Mouse (Mus musculus): Measurements from ENCODE around the gene Wnt1. TPM values are rescaled to one million over a fixed set of nuclear protein-coding genes. Genes with fewer than 3 reads are reported as not detected.

Wnt1 gene
- polyA plus RNA-seq, 1 experiment: 0.07 TPM

GRCm38 (mm10) chr15:98749093-98749492 lies 40.6 kb upstream of the Wnt1 start:
- WGBS: 97% methylated on average over 2 of the region's 2 CpGs
- H3K4me1 ChIP-seq (replicated peaks; ENCODE audit: control insufficient read depth, insufficient read depth, low read length): no peaks in the 10 kb centered on the region
- H3K27me3 ChIP-seq (ENCODE audit: control insufficient read depth, insufficient read depth, low read length): no peaks in the 10 kb centered on the region
- no peak for DNase-seq
- no peak overlapping the region for H3K27ac ChIP-seq (ENCODE audit: control insufficient read depth, insufficient read depth, low read length)
- no peak for TF ChIP-seq CTCF (IDR thresholded peaks at IDR 0.05; ENCODE audit: borderline replicate concordance, control insufficient read depth, extremely low read depth, insufficient read depth, low read length, poor library complexity)
- no peak for TF ChIP-seq POLR2A (IDR thresholded peaks at IDR 0.05; ENCODE audit: control insufficient read depth, extremely low read depth, insufficient read depth, low read length, poor library complexity)
- no peaks in the 10 kb centered on the region for H3K36me3 ChIP-seq (ENCODE audit: control insufficient read depth, insufficient read depth, low read length)
- H3K4me3 ChIP-seq (ENCODE audit: control insufficient read depth, insufficient read depth, low read length): no peak overlapping the region

GRCm38 (mm10) chr15:98753021-98753423 lies 36.6 kb upstream of the Wnt1 start:
- H3K4me1 ChIP-seq (replicated peaks; ENCODE audit: control insufficient read depth, insufficient read depth, low read length): peaks cover 5% of the 10 kb centered on the region
- no peaks in the 10 kb centered on the region for H3K36me3 ChIP-seq (ENCODE audit: control insufficient read depth, insufficient read depth, low read length)
- DNase-seq: no peak
- no peak overlapping the region for H3K27ac ChIP-seq (ENCODE audit: control insufficient read depth, insufficient read depth, low read length)
- TF ChIP-seq POLR2A (IDR thresholded peaks at IDR 0.05; ENCODE audit: control insufficient read depth, extremely low read depth, insufficient read depth, low read length, poor library complexity) (no peak), CTCF (IDR thresholded peaks at IDR 0.05; ENCODE audit: borderline replicate concordance, control insufficient read depth, extremely low read depth, insufficient read depth, low read length, poor library complexity) (no peak)
- no peak overlapping the region for H3K4me3 ChIP-seq (ENCODE audit: control insufficient read depth, insufficient read depth, low read length)
- WGBS: 91% methylated on average over 8 of the region's 8 CpGs
- no peaks in the 10 kb centered on the region for H3K27me3 ChIP-seq (ENCODE audit: control insufficient read depth, insufficient read depth, low read length)

DNA sequence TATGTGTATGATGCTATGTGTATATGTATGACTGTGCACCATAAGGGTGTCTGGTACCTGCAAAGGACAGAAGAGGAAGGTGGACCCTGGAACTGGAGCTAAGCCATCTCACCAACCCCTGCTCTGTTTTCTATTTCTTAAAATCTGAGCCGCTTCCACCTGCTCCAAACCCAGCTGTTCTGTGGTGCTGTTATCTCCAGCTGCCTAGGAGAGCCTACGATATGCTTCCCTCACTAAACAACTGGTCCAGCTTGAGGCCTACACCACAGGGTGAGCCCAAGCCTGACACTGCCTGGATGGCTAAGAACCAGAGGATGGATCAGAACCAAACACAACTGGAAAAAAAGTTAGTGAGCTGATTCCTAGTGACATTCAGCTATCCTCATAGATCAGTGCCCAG lies 35.5 kb upstream of the Wnt1 start:
- peaks cover 5% of the 10 kb centered on the region for H3K4me1 ChIP-seq (replicated peaks; ENCODE audit: control insufficient read depth, insufficient read depth, low read length)
- 88% methylated on average over 2 of the region's 2 CpGs for WGBS
- TF ChIP-seq CTCF (IDR thresholded peaks at IDR 0.05; ENCODE audit: borderline replicate concordance, control insufficient read depth, extremely low read depth, insufficient read depth, low read length, poor library complexity) (no peak), POLR2A (IDR thresholded peaks at IDR 0.05; ENCODE audit: control insufficient read depth, extremely low read depth, insufficient read depth, low read length, poor library complexity) (no peak)
- H3K27ac ChIP-seq (ENCODE audit: control insufficient read depth, insufficient read depth, low read length): no peak overlapping the region
- H3K27me3 ChIP-seq (ENCODE audit: control insufficient read depth, insufficient read depth, low read length): no peaks in the 10 kb centered on the region
- DNase-seq: no peak
- H3K36me3 ChIP-seq (ENCODE audit: control insufficient read depth, insufficient read depth, low read length): no peaks in the 10 kb centered on the region
- no peak overlapping the region for H3K4me3 ChIP-seq (ENCODE audit: control insufficient read depth, insufficient read depth, low read length)

DNA sequence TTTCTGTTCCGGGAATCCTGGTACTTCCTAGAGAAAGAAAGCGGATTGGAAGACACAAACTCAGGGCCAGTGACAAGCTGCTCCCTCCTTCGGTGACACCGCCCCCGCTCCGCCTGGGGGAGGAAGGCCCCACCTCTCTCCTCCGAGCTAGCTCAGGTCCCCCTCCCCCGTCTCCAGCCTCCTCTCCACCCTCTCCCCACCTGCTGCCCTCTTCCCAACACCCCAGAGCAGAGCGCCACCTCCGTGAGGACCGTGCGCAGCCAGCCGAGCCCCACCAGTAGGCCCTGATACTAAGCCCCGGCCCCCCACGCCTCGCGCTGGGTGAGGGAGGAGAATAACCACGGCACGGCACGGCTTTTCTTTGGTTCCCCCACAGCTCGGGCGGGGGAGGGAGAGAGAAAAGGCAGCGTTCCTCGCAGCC lies 27.4 kb upstream of the Wnt1 start:
- Histone ChIP-seq H3K36me3 (ENCODE audit: control insufficient read depth, insufficient read depth, low read length) (0 out of 2 replicates have a peak, but pooled peaks cover 3% of the 10 kb centered on the region), H3K27me3 (ENCODE audit: control insufficient read depth, insufficient read depth, low read length) (no peaks in the 10 kb centered on the region), H3K4me1 (replicated peaks; ENCODE audit: control insufficient read depth, insufficient read depth, low read length) (peaks cover 18% of the 10 kb centered on the region), H3K4me3 (ENCODE audit: control insufficient read depth, insufficient read depth, low read length) (peak overlapping the region; percentile 66), H3K27ac (ENCODE audit: control insufficient read depth, insufficient read depth, low read length) (peak overlapping the region; percentile 5; the same call in 1 of the 2 replicates)
- no peak for TF ChIP-seq POLR2A (IDR thresholded peaks at IDR 0.05; ENCODE audit: control insufficient read depth, extremely low read depth, insufficient read depth, low read length, poor library complexity)
- TF ChIP-seq CTCF (IDR thresholded peaks at IDR 0.05; ENCODE audit: borderline replicate concordance, control insufficient read depth, extremely low read depth, insufficient read depth, low read length, poor library complexity): no peak
- peak; percentile 85 for DNase-seq
- WGBS: 1% methylated on average over 24 of the region's 24 CpGs

GRCm38 (mm10) chr15:98762670-98763529 lies 26.8 kb upstream of the Wnt1 start, which contains the start of gene Arf3:
Gene Arf3 (minus strand): TSS chr15:98763214.
- no peaks in the 10 kb centered on the region for H3K27me3 ChIP-seq (ENCODE audit: control insufficient read depth, insufficient read depth, low read length)
- WGBS: under 1% methylated on average over 75 of the region's 76 CpGs
- H3K4me1 ChIP-seq (replicated peaks; ENCODE audit: control insufficient read depth, insufficient read depth, low read length): peaks cover 18% of the 10 kb centered on the region
- peak; percentile 99 for DNase-seq
- peak within 1 kb of the TSS; percentile 66 for H3K4me3 ChIP-seq (ENCODE audit: control insufficient read depth, insufficient read depth, low read length)
- TF ChIP-seq POLR2A (IDR thresholded peaks at IDR 0.05; ENCODE audit: control insufficient read depth, extremely low read depth, insufficient read depth, low read length, poor library complexity) (peak; percentile 91), CTCF (IDR thresholded peaks at IDR 0.05; ENCODE audit: borderline replicate concordance, control insufficient read depth, extremely low read depth, insufficient read depth, low read length, poor library complexity) (peak; percentile 69)
- H3K36me3 ChIP-seq (ENCODE audit: control insufficient read depth, insufficient read depth, low read length): 0 out of 2 replicates have a peak, but pooled peaks cover 3% of the 10 kb centered on the region
- peak within 1 kb of the TSS; percentile 5; the same call in 1 of the 2 replicates for H3K27ac ChIP-seq (ENCODE audit: control insufficient read depth, insufficient read depth, low read length)

DNA sequence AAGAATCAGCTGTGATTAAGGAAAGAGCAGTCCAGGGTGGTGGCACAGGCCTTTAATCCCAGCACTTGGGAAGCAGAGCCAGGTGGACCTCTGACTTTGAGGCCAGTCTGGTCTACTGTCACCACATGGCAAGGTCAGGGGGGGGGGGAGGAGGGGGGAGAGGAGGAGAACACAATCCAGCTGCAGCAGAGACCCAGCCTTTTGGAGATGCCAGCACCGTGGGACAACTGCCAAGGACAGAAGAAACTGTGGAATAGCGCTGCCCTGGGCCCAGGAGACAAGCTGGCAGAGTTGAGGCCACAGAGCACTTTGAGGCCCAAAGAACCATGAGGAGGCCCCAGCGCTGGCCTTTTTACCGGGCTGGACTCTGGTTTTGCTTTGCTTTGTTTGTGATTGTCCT lies 23.7 kb upstream of the Wnt1 start:
- Histone ChIP-seq H3K4me1 (replicated peaks; ENCODE audit: control insufficient read depth, insufficient read depth, low read length) (peaks cover 17% of the 10 kb centered on the region), H3K27me3 (ENCODE audit: control insufficient read depth, insufficient read depth, low read length) (no peaks in the 10 kb centered on the region), H3K27ac (ENCODE audit: control insufficient read depth, insufficient read depth, low read length) (no peak overlapping the region), H3K4me3 (ENCODE audit: control insufficient read depth, insufficient read depth, low read length) (no peak overlapping the region), H3K36me3 (ENCODE audit: control insufficient read depth, insufficient read depth, low read length) (no peaks in the 10 kb centered on the region)
- DNase-seq: no peak
- TF ChIP-seq POLR2A (IDR thresholded peaks at IDR 0.05; ENCODE audit: control insufficient read depth, extremely low read depth, insufficient read depth, low read length, poor library complexity) (no peak), CTCF (IDR thresholded peaks at IDR 0.05; ENCODE audit: borderline replicate concordance, control insufficient read depth, extremely low read depth, insufficient read depth, low read length, poor library complexity) (no peak)
- WGBS: 89% methylated on average over 4 of the region's 4 CpGs
